Mouse (Mus musculus) stomach, postnatal 0 days (tissue): ENCODE data around the gene Gripap1.

Experiments used
- CTCF ChIP-seq: IDR thresholded peaks from 2 replicates; pipeline ENCODE4 v1.5.1; 2016; ENCODE audit warnings: antibody characterized with exemption, low read depth, mild to moderate bottlenecking, moderate library complexity
- EP300 ChIP-seq: optimal IDR thresholded peaks from 2 replicates; pipeline ENCODE3; 2016; ENCODE audit warnings: antibody characterized with exemption

DNA sequence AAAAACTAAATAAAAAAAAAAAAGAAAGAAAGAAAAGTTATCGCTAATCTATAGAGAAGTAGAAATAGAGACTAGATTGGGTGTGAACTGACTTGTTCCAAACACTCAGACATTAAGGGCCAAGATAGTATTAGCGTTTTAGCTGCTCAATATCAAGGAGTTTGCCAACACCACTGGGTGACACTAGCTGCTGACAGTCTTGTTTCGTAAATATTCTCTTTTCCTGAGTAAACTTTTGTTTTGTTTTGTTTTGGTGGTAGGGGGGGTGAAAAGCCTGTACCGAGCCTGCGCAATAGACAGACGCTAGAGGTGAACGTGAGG, 51.2 kb downstream of the Gripap1 start:
- no peak; the same call in 1 of the 2 replicates for TF ChIP-seq CTCF
- TF ChIP-seq EP300 = no peak
